Mouse (Mus musculus): ENCODE measurements around the gene Calhm2. TPM values are rescaled to one million over a fixed set of nuclear protein-coding genes. Genes with fewer than 3 reads are reported as not detected.

Gene Calhm2
- polyA plus RNA-seq, 1 experiment from 2014 or later, result 1.3 TPM

DNA sequence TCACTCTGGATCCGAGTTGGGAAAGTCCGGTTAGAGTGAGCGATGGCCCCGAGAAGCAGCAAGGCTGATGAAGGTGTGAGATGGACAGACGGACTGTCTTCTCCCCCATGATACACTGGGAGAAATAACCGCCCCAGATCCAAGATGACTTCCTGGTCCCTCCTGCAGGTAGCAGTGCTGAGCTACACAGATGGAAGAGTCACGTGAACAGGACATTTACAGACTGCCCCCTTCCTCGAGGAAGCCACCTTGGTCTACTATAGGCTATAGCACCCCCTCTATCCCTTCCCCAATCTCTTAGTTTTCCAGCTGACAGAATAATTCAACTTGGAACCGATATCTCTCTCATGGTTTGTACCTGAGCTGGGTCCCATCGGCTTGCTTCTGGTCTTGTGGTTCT lies 39.9 kb upstream of the Calhm2 start:
- Histone ChIP-seq H3K9ac (replicated peaks; ENCODE audit: low read length) (no peak overlapping the region), H3K4me3 (ENCODE audit: low read depth, low read length) (no peak overlapping the region; the same call in 1 of the 2 replicates), H3K9me3 (replicated peaks; ENCODE audit: control insufficient read depth, low read length) (no peaks in the 10 kb centered on the region), H3K27ac (replicated peaks; ENCODE audit: low read depth, low read length) (no peak overlapping the region), H3K36me3 (replicated peaks; ENCODE audit: control insufficient read depth, insufficient read depth, low read depth, low read length) (no peaks in the 10 kb centered on the region), H3K4me1 (ENCODE audit: control insufficient read depth, insufficient read depth, low read length) (peaks cover 5% of the 10 kb centered on the region; the same call in 1 of the 2 replicates), H3K4me2 (ENCODE audit: low read depth, low read length) (peak overlapping the region; percentile 100), H3K27me3 (ENCODE audit: control insufficient read depth, insufficient read depth, low read length) (peaks cover 26% of the 10 kb centered on the region)
- ATAC-seq (replicated peaks; ENCODE audit: insufficient number of reproducible peaks, low FRiP score, low TSS enrichment, low read depth) (no peak), DNase-seq (ENCODE audit: low spot score) (peak; percentile 61)
- WGBS, result 21% methylated on average over 10 of the region's 10 CpGs

GRCm38 (mm10) chr19:47176916-47177505 lies 38.9 kb upstream of the Calhm2 start:
- Histone ChIP-seq H3K36me3 (replicated peaks; ENCODE audit: control insufficient read depth, insufficient read depth, low read depth, low read length) (no peaks in the 10 kb centered on the region), H3K4me1 (ENCODE audit: control insufficient read depth, insufficient read depth, low read length) (peaks cover 5% of the 10 kb centered on the region; the same call in 1 of the 2 replicates), H3K9me3 (replicated peaks; ENCODE audit: control insufficient read depth, low read length) (no peaks in the 10 kb centered on the region), H3K27me3 (ENCODE audit: control insufficient read depth, insufficient read depth, low read length) (peaks cover 26% of the 10 kb centered on the region), H3K27ac (replicated peaks; ENCODE audit: low read depth, low read length) (no peak overlapping the region), H3K4me3 (ENCODE audit: low read depth, low read length) (no peak overlapping the region), H3K4me2 (ENCODE audit: low read depth, low read length) (no peak overlapping the region), H3K9ac (replicated peaks; ENCODE audit: low read length) (no peak overlapping the region)
- WGBS, result 83% methylated on average over 2 of the region's 2 CpGs
- no peak for DNase-seq (ENCODE audit: low spot score)
- ATAC-seq (replicated peaks; ENCODE audit: insufficient number of reproducible peaks, low FRiP score, low TSS enrichment, low read depth), result no peak

- H3K9ac ChIP-seq (replicated peaks; ENCODE audit: low read length), result no peak overlapping the region
- H3K9me3 ChIP-seq (replicated peaks; ENCODE audit: control insufficient read depth, low read length), result no peaks in the 10 kb centered on the region
- H3K27me3 ChIP-seq (ENCODE audit: control insufficient read depth, insufficient read depth, low read length), result peaks cover 23% of the 10 kb centered on the region
- H3K27ac ChIP-seq (replicated peaks; ENCODE audit: low read depth, low read length), result no peak overlapping the region
- H3K4me2 ChIP-seq (ENCODE audit: low read depth, low read length), result no peak overlapping the region
- ATAC-seq (replicated peaks; ENCODE audit: insufficient number of reproducible peaks, low FRiP score, low TSS enrichment, low read depth) (no peak), DNase-seq (ENCODE audit: low spot score) (no peak)
- peaks cover 5% of the 10 kb centered on the region; the same call in 1 of the 2 replicates for H3K4me1 ChIP-seq (ENCODE audit: control insufficient read depth, insufficient read depth, low read length)
- H3K4me3 ChIP-seq (ENCODE audit: low read depth, low read length), result no peak overlapping the region
- WGBS, result 74% methylated on average over 2 of the region's 2 CpGs
- no peaks in the 10 kb centered on the region for H3K36me3 ChIP-seq (replicated peaks; ENCODE audit: control insufficient read depth, insufficient read depth, low read depth, low read length)
These were observed 37.4 kb upstream of the Calhm2 start for GRCm38 (mm10) chr19:47175472-47175871.

- H3K9me3 ChIP-seq (replicated peaks; ENCODE audit: control insufficient read depth, low read length), result no peaks in the 10 kb centered on the region
- H3K4me1 ChIP-seq (ENCODE audit: control insufficient read depth, insufficient read depth, low read length), result peaks cover 5% of the 10 kb centered on the region; the same call in 1 of the 2 replicates
- H3K27me3 ChIP-seq (ENCODE audit: control insufficient read depth, insufficient read depth, low read length), result peaks cover 13% of the 10 kb centered on the region
- H3K27ac ChIP-seq (replicated peaks; ENCODE audit: low read depth, low read length), result no peak overlapping the region
- DNase-seq (ENCODE audit: low spot score) (peak; percentile 47), ATAC-seq (replicated peaks; ENCODE audit: insufficient number of reproducible peaks, low FRiP score, low TSS enrichment, low read depth) (no peak)
- no peaks in the 10 kb centered on the region for H3K36me3 ChIP-seq (replicated peaks; ENCODE audit: control insufficient read depth, insufficient read depth, low read depth, low read length)
- no peak overlapping the region for H3K9ac ChIP-seq (replicated peaks; ENCODE audit: low read length)
- no peak overlapping the region for H3K4me3 ChIP-seq (ENCODE audit: low read depth, low read length)
- 55% methylated on average over 3 of the region's 3 CpGs for WGBS
- no peak overlapping the region for H3K4me2 ChIP-seq (ENCODE audit: low read depth, low read length)
These were observed 36.4 kb upstream of the Calhm2 start for GRCm38 (mm10) chr19:47174515-47174914.

GRCm38 (mm10) chr19:47168793-47169412 lies 30.8 kb upstream of the Calhm2 start:
- no peak overlapping the region for H3K27ac ChIP-seq (replicated peaks; ENCODE audit: low read depth, low read length)
- no peaks in the 10 kb centered on the region for H3K4me1 ChIP-seq (ENCODE audit: control insufficient read depth, insufficient read depth, low read length)
- ATAC-seq (replicated peaks; ENCODE audit: insufficient number of reproducible peaks, low FRiP score, low TSS enrichment, low read depth), result 0 out of 2 replicates have a peak, but pooled peaks have one; percentile 30
- no peaks in the 10 kb centered on the region for H3K9me3 ChIP-seq (replicated peaks; ENCODE audit: control insufficient read depth, low read length)
- peak overlapping the region; percentile 36 for H3K4me2 ChIP-seq (ENCODE audit: low read depth, low read length)
- no peaks in the 10 kb centered on the region for H3K36me3 ChIP-seq (replicated peaks; ENCODE audit: control insufficient read depth, insufficient read depth, low read depth, low read length)
- peak; percentile 92 for DNase-seq (ENCODE audit: low spot score)
- no peaks in the 10 kb centered on the region for H3K27me3 ChIP-seq (ENCODE audit: control insufficient read depth, insufficient read depth, low read length)
- WGBS, result 25% methylated on average over 11 of the region's 11 CpGs
- 0 out of 2 replicates have a peak overlapping the region, but pooled peaks have one; percentile 4 for H3K9ac ChIP-seq (replicated peaks; ENCODE audit: low read length)
- no peak overlapping the region for H3K4me3 ChIP-seq (ENCODE audit: low read depth, low read length)

GRCm38 (mm10) chr19:47168223-47168622 lies 30.1 kb upstream of the Calhm2 start:
- H3K36me3 ChIP-seq (replicated peaks; ENCODE audit: control insufficient read depth, insufficient read depth, low read depth, low read length), result no peaks in the 10 kb centered on the region
- 8% methylated on average over 13 of the region's 13 CpGs for WGBS
- peak; percentile 45; the same call in 1 of the 2 replicates for ATAC-seq (replicated peaks; ENCODE audit: insufficient number of reproducible peaks, low FRiP score, low TSS enrichment, low read depth)

GRCm38 (mm10) chr19:47167617-47168214 lies 29.6 kb upstream of the Calhm2 start:
- Histone ChIP-seq H3K9me3 (replicated peaks; ENCODE audit: control insufficient read depth, low read length) (no peaks in the 10 kb centered on the region), H3K36me3 (replicated peaks; ENCODE audit: control insufficient read depth, insufficient read depth, low read depth, low read length) (no peaks in the 10 kb centered on the region), H3K27me3 (ENCODE audit: control insufficient read depth, insufficient read depth, low read length) (no peaks in the 10 kb centered on the region), H3K4me3 (ENCODE audit: low read depth, low read length) (no peak overlapping the region), H3K4me2 (ENCODE audit: low read depth, low read length) (no peak overlapping the region; the same call in 1 of the 2 replicates), H3K9ac (replicated peaks; ENCODE audit: low read length) (no peak overlapping the region), H3K27ac (replicated peaks; ENCODE audit: low read depth, low read length) (no peak overlapping the region), H3K4me1 (ENCODE audit: control insufficient read depth, insufficient read depth, low read length) (no peaks in the 10 kb centered on the region)
- ATAC-seq (replicated peaks; ENCODE audit: insufficient number of reproducible peaks, low FRiP score, low TSS enrichment, low read depth) (no peak), DNase-seq (ENCODE audit: low spot score) (no peak)
- WGBS, result 52% methylated on average over 7 of the region's 7 CpGs

More at GRCm38 (mm10) chr19:47168223-47168622, 30.1 kb upstream of the Calhm2 start:
- Histone ChIP-seq H3K27ac (replicated peaks; ENCODE audit: low read depth, low read length) (no peak overlapping the region), H3K9me3 (replicated peaks; ENCODE audit: control insufficient read depth, low read length) (no peaks in the 10 kb centered on the region), H3K4me1 (ENCODE audit: control insufficient read depth, insufficient read depth, low read length) (no peaks in the 10 kb centered on the region), H3K9ac (replicated peaks; ENCODE audit: low read length) (0 out of 2 replicates have a peak overlapping the region, but pooled peaks have one; percentile 4), H3K4me2 (ENCODE audit: low read depth, low read length) (peak overlapping the region; percentile 36), H3K27me3 (ENCODE audit: control insufficient read depth, insufficient read depth, low read length) (no peaks in the 10 kb centered on the region), H3K4me3 (ENCODE audit: low read depth, low read length) (no peak overlapping the region)
- peak; percentile 85 for DNase-seq (ENCODE audit: low spot score)

GRCm38 (mm10) chr19:47166758-47167157 lies 28.7 kb upstream of the Calhm2 start:
- Histone ChIP-seq H3K27me3 (ENCODE audit: control insufficient read depth, insufficient read depth, low read length) (no peaks in the 10 kb centered on the region), H3K9ac (replicated peaks; ENCODE audit: low read length) (no peak overlapping the region), H3K9me3 (replicated peaks; ENCODE audit: control insufficient read depth, low read length) (no peaks in the 10 kb centered on the region), H3K4me2 (ENCODE audit: low read depth, low read length) (no peak overlapping the region), H3K4me3 (ENCODE audit: low read depth, low read length) (no peak overlapping the region), H3K4me1 (ENCODE audit: control insufficient read depth, insufficient read depth, low read length) (no peaks in the 10 kb centered on the region), H3K27ac (replicated peaks; ENCODE audit: low read depth, low read length) (no peak overlapping the region), H3K36me3 (replicated peaks; ENCODE audit: control insufficient read depth, insufficient read depth, low read depth, low read length) (no peaks in the 10 kb centered on the region)
- 33% methylated on average over 3 of the region's 3 CpGs for WGBS
- DNase-seq (ENCODE audit: low spot score) (no peak), ATAC-seq (replicated peaks; ENCODE audit: insufficient number of reproducible peaks, low FRiP score, low TSS enrichment, low read depth) (no peak)
